Comparison of ENCODE assay signal across 8 mouse cellular contexts in genomic region chr1:45672443-45673156, GRCm38 (mm10).
DNase-seq lines count a peak whose midpoint lies in the region; ATAC-seq and TF ChIP-seq lines count a peak whose summit lies in the region.

No protein-coding gene starts in this region.

- H3K4me3 ChIP-seq in kidney, adult 2 months (ENCODE audit: insufficient read depth, low read depth, low read length): no peak overlapping the region

- POLR2A ChIA-PET in Patski (lab: Charles Lee): no interaction called here

- in situ Hi-C loops in Patski (cut with MboI; ENCODE audit: low pct_unique_long_range_greater_than_20kb): loop anchor here (10.0 to 25.0 kb wide), 3 partner anchors 92 to 1435 kb away; no protein-coding TSS in a partner anchor

- TF ChIP-seq CTCF in Patski (IDR thresholded peaks at IDR 0.05): peak; percentile 77
- TF ChIP-seq CTCF in kidney, adult 2 months (conservative IDR thresholded peaks at IDR 0.05; ENCODE audit: insufficient read depth, insufficient read length, low read depth, low read length): peak; percentile 45

- WGBS in kidney, adult 2 months: 29% methylated on average over 5 of the region's 5 CpGs

- no peaks in the 10 kb centered on the region for H3K27me3 ChIP-seq in Patski
- H3K27me3 ChIP-seq in kidney, adult 2 months (replicated peaks; ENCODE audit: control insufficient read depth, insufficient read depth, low read length): no peaks in the 10 kb centered on the region

- no peak for TF ChIP-seq POLR2A in kidney, adult 2 months (IDR thresholded peaks at IDR 0.05; ENCODE audit: low read depth, low read length)

- H3K27ac ChIP-seq in kidney, adult 2 months (ENCODE audit: insufficient read depth, low read depth, low read length): no peak overlapping the region

- no peaks in the 10 kb centered on the region for H3K36me3 ChIP-seq in kidney, adult 2 months (ENCODE audit: control insufficient read depth, insufficient read depth, low read length)

- peak; percentile 96 for ATAC-seq in Patski

- CTCF ChIA-PET in Patski (lab: Charles Lee): interaction anchor here (1.0 to 1.8 kb wide), 3 partner anchors 44 to 242 kb away, joined by 3 to 6 read pairs (median 5); no protein-coding TSS in a partner anchor

- intact Hi-C loops in gastrocnemius, postnatal 36 days (cut with DNase I): loop anchor here (10.0 kb wide), 1 partner anchor 92 kb away; no protein-coding TSS in a partner anchor
- intact Hi-C loops in left cerebral cortex, postnatal 4 days (cut with DNase I): loop anchor here (10.0 kb wide), 1 partner anchor 928 kb away; no protein-coding TSS in a partner anchor

- DNase-seq in Patski (ENCODE audit: low read depth, low spot score): peak; percentile 69
- DNase-seq in brain, embryonic 18.5 days (ENCODE audit: low read depth, low spot score): peak; percentile 12
- DNase-seq in gastrocnemius, postnatal 36 days: peak; percentile 33 to 69
- DNase-seq in kidney, adult 2 months: peak; percentile 67
- DNase-seq in left cerebral cortex, postnatal 4 days: peak; percentile 45
- peak; percentile 39 for DNase-seq in neural tube, embryonic 10.5 days (ENCODE audit: extremely low spot score, low spot score)
- DNase-seq in urinary bladder, postnatal 14 days (ENCODE audit: low spot score): peak; percentile 82
- no peak for DNase-seq in MN1 (ENCODE audit: low spot score)

- no peaks in the 10 kb centered on the region for H3K4me1 ChIP-seq in kidney, adult 2 months (ENCODE audit: control insufficient read depth, insufficient read depth, low read length)
